Mouse (Mus musculus): Measurements from ENCODE around the gene Acmsd.
A peak's percentile ranks its signal among the peaks of the same experiment; 100 is the strongest.
"Not testable (repeated sequence)": the region's sequence is repeated elsewhere in the genome, so short reads cannot be mapped to it uniquely, and the experiment has no call there.

The Acmsd gene

DNA sequence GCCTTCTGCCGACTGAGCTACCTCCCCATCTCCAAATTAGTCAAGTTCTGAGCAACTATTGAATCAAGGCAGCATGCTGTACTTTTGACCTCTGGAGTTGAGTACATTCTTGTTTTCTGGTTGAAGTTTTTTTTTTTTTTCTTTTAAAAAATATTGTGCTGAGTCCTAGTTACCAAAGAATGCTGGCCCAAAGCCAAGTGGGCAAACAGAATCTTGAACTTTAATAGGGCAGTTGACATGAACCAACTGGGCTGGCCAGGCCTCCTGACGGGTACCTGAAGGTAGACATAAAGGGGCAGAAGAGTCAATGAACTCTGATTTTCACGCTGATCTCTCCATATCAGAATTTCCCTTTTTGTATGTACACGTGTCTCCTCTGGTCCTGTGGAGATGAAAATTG lies at the start of gene Acmsd:
Gene Acmsd (plus strand): TSS at position 318 of the 400 bp plus-strand sequence.
- DNase-seq (ENCODE audit: low read depth), result no peak

DNA sequence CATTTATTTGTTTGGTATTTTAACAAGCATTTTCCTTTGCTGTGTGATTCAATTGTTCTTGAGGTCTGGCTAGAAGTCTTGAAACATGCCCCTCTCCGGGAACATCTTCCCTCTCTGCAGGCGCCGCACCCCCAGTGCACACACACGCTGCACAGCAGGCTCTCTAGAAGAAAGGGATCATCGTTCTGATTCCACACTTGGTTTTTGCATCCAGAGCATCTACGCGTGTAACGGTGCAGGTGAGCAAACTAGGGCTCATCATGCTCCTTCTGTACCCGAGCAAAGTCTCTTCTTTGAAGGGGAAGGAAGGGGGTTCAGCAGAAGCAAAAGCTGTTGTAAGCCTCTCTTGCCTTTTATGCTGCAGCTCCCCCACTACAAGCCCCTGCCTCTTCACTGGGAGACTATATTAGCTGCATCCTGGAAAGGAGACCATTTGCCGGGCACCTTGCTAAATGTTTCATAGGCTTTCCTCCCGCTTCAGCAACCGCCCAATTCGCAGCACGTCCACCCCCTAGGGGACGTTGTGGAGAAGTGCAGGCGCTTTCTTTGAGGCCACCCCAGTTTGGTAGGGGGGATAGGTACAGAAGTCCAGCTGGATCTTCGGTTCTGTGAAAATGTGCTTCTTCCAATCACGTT lies 49.6 kb upstream of the Acmsd start, which contains the start of gene Tmem163:
Gene Tmem163 (minus strand): TSS at position 51 of the 636 bp plus-strand sequence.
- DNase-seq (ENCODE audit: low read depth), result peak; percentile 80

DNA sequence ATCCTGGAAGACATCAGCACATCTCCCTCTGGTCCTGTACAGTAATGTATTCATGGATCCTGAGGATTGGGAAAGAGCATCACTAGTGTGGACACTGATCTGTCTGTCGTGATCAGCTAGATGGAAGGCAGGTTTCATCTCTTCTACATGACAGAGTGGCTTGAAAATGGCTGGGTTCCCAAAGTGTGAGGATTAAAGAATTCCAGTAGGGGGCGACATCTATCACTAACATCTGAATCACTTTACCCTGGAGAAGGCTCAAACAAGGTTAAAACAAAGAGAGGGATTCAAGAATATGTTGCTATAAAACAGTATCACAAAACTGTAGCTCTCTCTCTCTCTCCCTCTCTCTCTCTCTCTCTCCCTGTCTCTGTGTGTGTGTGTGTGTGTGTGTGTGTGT lies 32.7 kb upstream of the Acmsd start:
- DNase-seq (ENCODE audit: low read depth), result peak; percentile 48

DNA sequence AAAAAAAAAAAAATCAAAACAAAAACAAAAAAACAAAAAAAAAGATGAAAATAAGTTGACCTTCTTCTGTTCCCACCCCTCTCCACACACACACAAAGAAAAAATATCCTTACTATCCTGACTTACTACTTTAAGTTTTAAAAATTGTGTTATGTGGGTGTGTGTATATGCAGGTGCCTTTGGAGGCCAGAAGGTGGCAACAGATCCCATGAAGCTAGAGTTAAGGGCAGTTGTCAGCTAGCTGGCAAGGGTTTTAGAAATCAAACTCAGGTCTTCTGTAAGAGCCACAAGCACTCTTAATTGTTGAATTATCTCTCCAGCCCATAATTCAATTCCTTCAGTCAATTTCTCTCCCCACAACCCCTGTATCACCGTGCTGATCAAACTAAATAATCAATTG lies 27.0 kb upstream of the Acmsd start:
- peak; percentile 30 for DNase-seq (ENCODE audit: low read depth)

- no peak for DNase-seq (ENCODE audit: low read depth)
Observed at GRCm38 (mm10) chr1:127706269-127706668, 22.9 kb upstream of the Acmsd start.

- DNase-seq (ENCODE audit: low read depth), result no peak
Observed at GRCm38 (mm10) chr1:127716441-127716840, 12.8 kb upstream of the Acmsd start.

DNA sequence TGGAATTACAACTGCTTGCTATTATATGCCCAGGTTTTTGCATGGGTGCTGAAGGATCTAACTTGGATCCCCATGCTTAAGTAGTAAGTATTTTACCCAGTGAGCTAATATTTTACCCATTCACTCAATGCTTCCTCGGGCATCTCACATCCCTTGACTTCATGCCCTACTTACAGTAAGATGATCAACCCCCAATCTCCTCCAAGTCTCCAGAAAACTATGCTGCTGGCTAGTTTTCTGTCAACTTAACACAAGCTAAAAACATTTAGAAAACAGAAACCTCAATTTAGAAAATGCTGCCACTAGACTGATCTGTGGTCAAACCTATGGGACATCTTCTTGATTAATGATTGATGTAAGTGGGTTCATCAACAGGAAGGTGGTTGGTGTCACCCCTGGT lies 10.9 kb upstream of the Acmsd start:
- DNase-seq (ENCODE audit: low read depth), result no peak

DNA sequence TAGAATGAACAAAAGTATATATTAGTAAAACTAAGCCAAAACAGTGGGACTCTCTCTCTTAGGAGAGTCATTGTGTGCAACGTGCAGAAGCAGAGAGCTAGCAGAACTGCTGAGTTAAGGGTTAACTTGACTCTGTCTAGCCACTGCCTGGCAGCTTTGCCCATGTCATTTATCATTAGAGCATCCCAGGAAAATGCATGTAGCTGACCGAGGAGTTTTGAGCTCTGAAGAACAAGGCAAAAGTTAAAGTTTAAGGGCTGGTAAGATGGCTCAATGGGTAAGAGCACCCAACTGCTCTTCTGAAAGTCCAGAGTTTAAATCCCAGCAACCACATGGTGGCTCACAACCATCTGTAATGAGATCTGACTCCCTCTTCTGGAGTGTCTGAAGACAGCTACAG lies 5.6 kb upstream of the Acmsd start:
- DNase-seq (ENCODE audit: low read depth), result no peak

DNA sequence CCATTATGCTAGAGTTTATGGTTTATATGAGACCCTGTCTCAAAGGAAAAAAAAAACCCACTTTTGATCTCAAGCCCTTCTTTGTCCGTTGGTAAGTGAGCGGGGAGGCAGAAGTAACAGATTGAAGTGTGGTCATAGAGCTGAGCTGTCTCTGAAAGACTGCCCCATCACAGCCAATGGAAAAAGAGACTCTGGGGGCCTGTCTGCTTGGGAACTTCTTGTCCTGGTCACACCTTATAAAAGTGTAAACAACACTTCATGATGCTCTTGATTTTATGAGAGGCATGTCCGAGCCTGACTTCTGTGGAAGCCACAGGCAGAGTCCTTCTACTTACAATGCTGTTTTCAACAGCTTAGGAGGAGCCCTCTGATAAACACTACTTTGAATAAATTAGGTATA lies 1.9 kb downstream of the Acmsd start:
- DNase-seq (ENCODE audit: low read depth), result no peak

DNA sequence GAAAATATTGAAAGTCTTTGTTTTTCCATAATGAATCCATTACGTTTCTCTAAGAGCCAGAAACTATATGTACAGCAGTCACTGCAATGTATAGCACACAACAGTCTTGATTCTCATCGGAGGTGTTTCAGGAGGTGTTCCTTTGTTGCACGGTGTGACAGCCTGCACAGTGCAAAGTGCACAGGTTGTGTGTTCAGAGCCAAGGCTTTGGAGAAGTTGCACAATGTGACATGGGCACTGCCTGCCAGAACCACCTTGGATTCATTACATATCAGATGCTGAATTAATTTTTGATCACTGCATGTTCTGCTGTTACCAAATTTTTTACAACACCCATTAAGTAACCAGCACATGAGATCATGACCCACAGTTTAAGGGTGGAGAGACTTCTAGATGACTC lies 3.2 kb downstream of the Acmsd start:
- no peak for DNase-seq (ENCODE audit: low read depth)

DNA sequence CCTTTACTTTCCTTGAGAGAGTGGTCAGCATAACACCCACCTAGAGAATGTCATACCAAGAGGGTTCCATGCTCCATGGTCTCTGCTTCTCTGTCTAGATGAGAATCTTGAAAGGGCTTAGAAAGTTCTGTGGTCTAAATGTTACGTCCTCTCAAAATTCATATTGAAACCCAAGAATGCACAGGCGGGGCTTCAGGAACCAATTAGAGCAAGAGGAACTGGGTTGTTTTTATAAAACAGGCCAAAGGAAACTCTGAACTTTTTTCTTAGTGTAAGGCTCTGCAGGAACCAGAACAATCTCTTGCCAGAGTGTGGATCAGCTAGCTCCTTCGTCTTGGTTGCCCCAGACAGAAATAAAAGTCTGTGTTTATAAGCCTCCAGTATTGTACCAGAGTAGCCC lies 3.6 kb downstream of the Acmsd start:
- peak; percentile 60 for DNase-seq (ENCODE audit: low read depth)

DNA sequence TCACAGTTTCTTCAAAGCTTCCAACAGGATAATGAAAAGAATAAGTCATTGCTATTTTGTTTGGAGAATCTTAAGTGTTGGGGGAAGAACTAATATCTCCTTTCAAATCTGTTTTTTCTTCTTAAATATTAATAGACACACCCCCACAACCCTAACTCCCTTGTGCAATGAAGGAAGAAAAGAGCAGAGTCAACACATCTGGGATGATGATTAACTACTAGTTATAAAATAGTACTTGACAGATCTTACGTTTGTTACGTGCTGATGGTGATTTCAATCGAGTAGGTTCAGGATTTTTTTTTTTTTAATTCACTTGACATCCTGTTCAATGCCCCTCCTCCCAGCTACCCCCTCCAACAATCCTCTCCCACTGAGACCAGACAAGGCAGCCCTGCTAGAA lies 6.1 kb downstream of the Acmsd start:
- DNase-seq (ENCODE audit: low read depth), result no peak

DNA sequence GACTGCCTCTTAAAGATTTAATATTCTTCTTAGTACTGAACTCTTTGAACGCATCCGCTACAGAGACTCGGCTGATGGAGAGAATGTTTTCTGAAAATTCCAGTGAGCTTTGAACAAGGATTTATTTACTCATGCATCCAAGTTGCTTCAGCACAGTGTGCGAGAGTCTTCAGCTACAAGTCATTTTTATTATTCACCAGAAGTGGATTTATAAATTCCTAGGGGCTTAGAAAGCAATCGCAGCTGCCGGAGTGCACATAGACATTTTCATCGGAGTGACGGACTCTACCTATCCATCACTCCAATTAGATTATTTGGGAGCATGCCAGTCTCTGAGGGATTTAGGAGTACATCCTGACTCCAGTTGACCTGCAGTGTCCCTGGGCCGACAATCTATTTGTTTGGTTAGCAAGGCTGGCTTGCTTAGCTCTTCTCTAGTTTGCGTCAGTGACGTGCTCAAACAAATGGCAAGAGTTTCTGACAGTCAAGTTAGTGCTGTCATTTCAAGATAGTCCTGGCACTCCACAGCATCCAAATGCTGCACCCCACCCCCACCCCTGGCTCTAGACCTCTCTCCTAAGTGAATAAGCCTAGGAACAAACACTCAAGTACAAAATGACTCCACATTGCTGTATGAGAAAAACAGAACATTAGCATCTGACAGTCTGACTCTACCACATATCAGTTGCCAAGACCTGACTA lies 21.3 kb downstream of the Acmsd start:
- DNase-seq (ENCODE audit: low read depth), result no peak

GRCm38 (mm10) chr1:127755806-127756205 lies 26.6 kb downstream of the Acmsd start:
- DNase-seq (ENCODE audit: low read depth), result no peak

- DNase-seq (ENCODE audit: low read depth), result no peak
Observed at GRCm38 (mm10) chr1:127756331-127757163, 27.3 kb downstream of the Acmsd start.

DNA sequence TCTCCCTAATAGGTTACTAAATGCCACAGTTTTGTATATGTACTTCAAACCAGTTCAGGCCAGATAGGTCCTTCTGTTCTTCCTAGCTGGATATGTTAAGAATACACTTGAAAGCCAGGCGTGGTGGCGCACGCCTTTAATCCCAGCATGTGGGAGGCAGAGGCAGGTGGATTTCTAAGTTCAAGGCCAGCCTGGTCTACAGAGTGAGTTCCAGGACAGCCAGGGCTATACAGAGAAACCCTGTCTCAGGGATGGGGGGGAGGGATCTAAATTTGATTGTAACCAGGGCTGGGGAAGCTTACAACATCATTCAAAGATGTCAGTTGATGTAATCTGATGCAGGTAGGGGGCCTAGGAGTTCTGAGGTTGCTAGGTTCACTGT lies 27.9 kb downstream of the Acmsd start:
- DNase-seq (ENCODE audit: low read depth), result not testable (repeated sequence)

- DNase-seq (ENCODE audit: low read depth), result peak; percentile 60
Observed at GRCm38 (mm10) chr1:127765468-127765867, 36.3 kb downstream of the Acmsd start.

DNA sequence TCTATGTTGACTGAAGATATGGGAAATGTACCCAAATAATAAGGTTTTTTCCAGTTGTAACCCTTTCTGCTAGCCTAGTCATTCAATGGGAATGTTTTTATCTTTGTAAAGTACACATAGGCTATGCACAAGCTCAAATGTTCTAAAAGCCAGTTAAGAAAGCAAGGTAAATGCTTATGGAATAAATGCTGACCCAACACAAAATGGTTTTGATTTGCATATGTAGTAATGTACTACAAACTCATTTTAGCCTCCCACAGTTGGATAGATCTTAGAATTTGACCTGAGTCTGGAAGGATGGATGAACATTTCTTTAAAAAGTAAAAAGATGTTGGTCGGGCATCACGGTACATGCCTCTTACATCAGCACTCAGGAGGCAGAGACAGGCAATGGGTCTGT lies 37.5 kb downstream of the Acmsd start:
- DNase-seq (ENCODE audit: low read depth), result no peak

DNA sequence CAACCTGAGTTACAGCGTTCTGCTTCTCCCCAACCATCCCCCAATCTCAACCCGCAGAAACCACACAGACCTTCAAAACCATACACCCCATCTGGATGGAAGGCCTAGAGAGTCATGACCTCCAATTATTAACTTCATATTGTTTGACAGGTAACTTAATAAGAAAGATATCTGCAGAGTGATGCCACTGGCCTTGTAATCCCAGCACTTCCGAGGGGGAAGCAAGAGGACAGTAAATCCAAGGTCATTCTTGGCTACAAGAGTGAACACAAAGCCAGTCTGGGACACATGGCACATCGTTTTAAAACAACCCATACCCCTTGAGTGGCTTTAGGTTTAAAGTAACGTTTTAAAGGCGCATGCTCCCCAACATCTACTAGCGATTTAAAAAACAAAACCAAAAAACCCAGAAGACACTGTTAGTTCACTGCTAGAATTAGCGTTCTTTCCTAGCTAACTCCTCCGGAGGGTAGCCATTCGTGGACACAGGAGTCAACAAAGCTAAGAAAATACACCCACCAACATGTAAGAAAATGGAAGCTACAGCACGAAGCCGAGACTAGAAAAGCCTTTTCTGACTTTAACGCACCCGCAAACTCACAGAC lies 44.1 kb downstream of the Acmsd start:
- no peak for DNase-seq (ENCODE audit: low read depth)

DNA sequence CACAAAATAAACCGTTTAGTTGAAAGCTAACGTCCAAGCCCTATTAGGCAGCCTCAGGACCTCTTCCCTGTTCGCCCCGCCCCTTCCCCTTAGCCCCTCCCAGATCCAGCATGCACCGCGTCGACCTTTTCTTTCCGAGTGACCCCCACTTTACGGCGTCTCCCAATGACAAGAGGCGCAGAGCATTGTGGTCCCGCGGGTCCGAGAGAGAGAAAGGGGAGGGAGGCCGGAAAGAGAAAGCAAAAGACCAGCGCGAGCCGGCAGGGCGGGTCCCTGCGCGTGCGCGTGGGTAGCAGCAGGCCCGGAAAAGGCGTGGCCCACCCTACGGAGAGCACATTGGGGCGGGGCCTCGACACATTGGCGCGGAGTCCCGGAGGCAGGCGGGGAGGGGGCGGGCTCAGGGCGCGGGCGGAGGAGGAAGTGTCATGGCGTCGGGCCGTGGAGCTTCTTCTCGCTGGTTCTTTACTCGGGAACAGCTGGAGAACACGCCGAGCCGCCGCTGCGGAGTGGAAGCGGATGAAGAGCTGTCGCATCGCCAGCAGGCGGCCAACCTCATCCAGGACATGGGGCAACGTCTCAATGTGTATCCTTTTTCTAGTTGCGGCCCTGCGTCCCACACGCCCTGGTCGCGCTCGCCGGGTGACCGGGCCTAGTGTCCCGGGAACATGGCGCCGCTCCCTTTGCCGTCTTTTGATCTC lies 44.7 kb downstream of the Acmsd start, which contains the start of gene Ccnt2:
Gene Ccnt2 (plus strand): TSS at position 362 of the 698 bp plus-strand sequence.
- DNase-seq (ENCODE audit: low read depth), result peak; percentile 99

- DNase-seq (ENCODE audit: low read depth), result peak; percentile 68
Observed at GRCm38 (mm10) chr1:127774501-127774880, 45.3 kb downstream of the Acmsd start.

DNA sequence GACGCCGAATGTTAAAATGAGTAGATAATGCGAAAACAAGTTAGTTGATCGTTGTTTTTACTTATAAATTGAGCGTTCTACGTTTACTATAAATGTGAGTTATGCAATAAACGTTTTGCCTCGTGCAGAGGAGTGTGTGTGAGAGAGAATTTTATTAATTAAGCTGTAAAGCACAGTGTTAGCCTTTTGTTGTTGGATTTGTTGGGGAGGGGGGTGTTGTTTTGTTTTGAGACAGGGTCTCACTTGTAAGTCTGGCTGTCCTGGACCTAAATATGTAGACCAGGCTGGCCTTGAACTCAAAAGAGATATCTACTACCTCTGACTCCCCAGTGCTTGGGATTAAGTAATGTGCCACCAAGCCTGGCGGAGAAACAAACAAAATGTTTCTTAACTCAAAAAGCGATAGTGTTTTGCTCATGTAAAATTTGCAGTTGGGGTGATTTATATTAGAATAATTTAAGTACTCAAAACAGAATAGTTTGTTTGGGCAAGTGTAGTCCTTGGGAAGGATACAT lies 46.0 kb downstream of the Acmsd start:
- DNase-seq (ENCODE audit: low read depth), result peak; percentile 13

All from induced T-regulatory cell, adult 2 months (primary cell).